Mouse (Mus musculus): ENCODE data around the gene Aurkb.
"Not testable (repeated sequence)": the region's sequence is repeated elsewhere in the genome, so short reads cannot be mapped to it uniquely, and the experiment has no call there.

The Aurkb gene

DNA sequence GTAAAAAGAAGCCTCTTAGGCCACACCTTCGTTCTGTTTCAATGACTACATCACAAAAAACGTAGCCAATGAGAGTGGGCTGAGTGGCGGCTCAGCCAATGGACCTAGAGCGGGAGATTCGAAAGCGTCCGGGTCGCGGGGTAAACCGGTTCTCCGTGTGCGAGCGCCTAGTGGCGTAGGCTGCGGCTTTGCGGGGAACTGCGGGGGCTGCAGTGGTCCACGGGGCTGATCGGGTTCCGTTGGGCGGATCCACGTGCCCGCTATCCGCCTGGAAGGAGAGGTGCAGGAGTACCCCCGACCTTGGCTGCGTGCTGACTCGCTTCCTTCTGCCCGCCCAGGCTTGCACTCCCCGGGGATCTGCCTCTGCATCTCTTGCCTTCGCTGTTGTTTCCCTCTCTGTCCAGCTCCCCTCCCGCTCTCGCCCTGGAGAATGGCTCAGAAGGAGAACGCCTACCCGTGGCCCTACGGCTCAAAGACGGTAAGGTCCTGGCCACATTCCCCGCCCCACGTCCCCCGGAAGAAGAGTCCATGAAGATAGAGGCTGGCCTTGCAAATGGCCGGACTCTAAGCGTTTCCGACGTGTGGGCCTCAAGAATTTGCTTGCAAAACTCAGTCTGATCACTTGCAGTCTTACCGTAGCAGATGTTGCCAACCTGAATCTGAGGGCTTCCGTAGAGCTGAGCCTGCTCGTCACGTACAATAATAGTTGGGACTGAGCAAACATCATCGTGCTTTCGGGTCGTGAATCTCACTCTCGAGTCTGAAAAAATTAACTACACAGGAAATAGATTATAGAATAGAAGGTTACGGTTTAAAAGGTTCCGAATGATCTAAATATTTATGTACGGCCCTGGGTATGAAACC is at the start of gene Aurkb:
TSS of gene Aurkb (plus strand) at position 117 of the 864 bp plus-strand sequence.
- peak; percentile 95 for DNase-seq (ENCODE audit: low read depth, low spot score)

DNA sequence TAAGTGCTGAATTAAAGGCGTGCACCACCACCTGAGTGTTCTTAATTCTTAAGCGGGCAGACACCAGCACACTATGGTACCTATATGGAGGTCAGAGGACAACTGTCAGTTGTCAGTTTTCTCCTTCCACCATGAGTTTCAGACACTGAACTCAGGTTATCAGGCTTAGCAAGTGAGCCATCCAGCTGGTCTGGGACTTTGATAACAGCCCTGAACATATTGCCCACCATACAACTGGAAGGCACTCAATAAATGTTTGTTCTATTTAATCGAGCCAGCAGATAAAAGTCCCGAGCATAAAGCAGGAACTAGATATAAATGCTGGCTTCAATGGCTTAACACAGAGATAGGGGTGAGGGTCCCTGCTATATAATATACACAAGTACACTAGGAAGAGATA is 48.4 kb upstream of the Aurkb start:
- no peak for DNase-seq (ENCODE audit: low read depth, low spot score)

- not testable (repeated sequence) for DNase-seq (ENCODE audit: low read depth, low spot score)
These were observed 42.7 kb upstream of the Aurkb start for GRCm38 (mm10) chr11:69002782-69003181.

DNA sequence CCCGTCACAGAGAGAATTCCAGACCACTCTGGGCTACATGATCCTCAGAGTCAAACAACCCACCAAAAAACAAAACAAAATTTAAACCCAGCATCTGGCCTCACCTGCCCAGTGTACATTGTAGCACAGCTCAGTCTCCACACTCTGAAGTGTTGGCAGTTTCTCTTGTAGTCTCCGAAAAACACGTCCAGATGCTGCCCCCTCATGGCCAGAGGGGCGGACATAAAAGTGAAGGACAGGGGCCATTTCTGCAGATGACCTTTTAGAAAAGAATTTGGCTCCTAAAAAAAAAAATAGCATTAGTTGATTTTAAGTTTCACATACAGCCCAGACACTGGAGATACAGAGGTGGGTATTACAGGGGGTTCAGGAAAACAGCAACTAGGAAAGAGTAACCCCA is 41.9 kb upstream of the Aurkb start:
- peak; percentile 28 for DNase-seq (ENCODE audit: low read depth, low spot score)

GRCm38 (mm10) chr11:69005193-69005592 is 40.3 kb upstream of the Aurkb start:
- no peak for DNase-seq (ENCODE audit: low read depth, low spot score)

DNA sequence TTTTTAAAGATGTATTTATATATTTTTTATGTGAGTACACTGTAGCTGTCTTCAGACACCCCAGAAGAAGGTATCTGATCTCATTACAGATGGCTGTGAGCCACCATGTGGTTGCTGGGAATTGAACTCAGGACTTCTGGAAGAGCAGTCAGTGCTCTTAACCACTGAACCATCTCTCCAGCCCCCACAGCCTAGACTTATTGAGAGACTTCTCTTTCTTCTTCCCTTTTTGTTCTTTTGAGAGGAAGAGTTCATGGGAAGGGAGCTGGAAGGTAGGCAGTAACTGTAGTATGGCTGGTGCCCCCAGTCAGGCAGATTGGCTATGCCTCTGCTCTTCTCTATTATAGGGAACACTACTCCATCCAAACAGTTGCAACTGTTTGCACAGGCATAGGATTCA is 38.9 kb upstream of the Aurkb start:
- not testable (repeated sequence) for DNase-seq (ENCODE audit: low read depth, low spot score)

DNA sequence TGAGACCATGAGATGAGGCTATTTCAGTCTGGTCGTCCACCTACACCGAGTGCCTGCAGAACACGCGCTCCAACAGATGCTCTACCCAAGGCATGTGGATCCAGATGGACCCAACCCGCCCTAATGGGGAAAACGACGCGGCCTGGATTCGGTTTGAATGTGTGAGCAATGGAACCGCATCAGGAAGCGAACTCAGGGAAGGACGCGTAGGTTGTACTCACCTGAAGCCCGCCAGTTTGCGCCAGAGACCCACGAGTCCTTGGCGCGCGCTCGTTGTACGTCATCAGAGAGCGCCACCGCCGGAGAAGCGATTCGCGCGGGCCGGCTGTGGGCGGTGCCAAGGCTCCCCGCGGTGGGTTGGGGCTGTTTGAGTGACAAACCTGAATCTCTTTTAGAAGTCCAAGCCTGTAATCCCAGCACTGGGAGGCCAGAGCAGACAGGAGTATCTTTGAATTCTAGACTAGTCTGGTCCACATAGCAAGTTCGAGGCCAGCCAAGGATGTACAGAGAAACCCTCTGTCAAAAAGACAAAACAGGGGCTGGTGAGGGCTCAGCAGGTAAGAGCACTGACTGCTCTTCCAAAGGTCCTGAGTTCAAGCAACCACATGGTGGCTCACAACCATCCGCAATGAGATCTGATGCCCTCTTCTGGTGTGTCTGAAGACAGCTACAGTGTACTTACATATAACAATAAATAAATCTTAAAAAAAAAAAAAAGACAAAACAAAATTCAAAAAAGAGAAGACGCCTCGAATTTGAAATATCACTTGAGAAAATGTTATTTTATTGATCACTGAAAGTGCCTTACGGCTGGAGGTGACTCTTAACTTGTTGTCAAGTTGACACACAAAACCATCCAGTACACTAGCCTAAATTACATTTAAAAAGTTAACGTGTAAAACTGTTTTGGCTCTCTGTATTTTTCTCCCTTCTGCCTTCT is 37.0 kb upstream of the Aurkb start, which contains the start of gene Pfas:
TSS of gene Pfas (minus strand) at position 279 of the 940 bp plus-strand sequence.
- peak; percentile 94 for DNase-seq (ENCODE audit: low read depth, low spot score)

DNA sequence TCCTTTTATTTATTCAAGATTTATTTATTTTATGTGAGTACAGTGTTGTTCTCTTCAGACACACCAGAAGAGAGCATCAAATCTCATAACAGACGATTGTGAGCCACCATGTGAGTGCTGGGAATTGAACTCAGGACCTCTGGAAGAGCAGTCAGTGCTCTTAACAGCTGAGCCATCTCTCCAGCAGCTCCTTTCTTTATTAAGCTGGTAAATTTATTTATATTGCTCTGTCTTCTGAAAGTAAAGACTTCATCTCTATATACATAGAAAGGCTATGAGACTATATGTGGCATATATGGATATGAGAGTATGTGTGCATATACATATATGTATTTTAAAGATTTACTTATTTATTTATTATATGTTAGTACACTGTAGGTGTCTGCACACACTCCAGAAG is 35.9 kb upstream of the Aurkb start:
- DNase-seq (ENCODE audit: low read depth, low spot score) = no peak

GRCm38 (mm10) chr11:69010400-69011323 is 34.8 kb upstream of the Aurkb start:
- no peak for DNase-seq (ENCODE audit: low read depth, low spot score)

DNA sequence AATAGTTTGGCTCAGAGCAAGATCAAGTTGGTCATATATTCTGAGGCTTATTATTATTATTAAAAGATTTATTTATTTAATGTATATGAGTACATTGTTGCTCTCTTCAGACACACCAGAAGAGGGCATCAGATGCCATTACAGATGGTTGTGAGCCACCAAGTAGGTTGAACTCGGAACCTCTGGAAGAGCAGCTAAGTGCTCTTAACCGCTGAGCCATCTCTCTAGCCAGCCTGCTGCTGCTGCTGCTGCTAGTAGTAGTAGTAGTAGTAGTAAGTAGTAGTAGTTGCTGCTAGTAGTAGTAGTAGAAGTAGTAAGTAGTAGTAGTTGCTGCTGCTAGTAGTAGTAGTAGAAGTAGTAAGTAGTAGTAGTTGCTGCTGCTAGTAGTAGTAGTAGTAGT is 34.0 kb upstream of the Aurkb start:
- DNase-seq (ENCODE audit: low read depth, low spot score) = peak; percentile 17

- DNase-seq (ENCODE audit: low read depth, low spot score) = peak; percentile 96
These were observed 33.3 kb upstream of the Aurkb start for GRCm38 (mm10) chr11:69012071-69012601.

DNA sequence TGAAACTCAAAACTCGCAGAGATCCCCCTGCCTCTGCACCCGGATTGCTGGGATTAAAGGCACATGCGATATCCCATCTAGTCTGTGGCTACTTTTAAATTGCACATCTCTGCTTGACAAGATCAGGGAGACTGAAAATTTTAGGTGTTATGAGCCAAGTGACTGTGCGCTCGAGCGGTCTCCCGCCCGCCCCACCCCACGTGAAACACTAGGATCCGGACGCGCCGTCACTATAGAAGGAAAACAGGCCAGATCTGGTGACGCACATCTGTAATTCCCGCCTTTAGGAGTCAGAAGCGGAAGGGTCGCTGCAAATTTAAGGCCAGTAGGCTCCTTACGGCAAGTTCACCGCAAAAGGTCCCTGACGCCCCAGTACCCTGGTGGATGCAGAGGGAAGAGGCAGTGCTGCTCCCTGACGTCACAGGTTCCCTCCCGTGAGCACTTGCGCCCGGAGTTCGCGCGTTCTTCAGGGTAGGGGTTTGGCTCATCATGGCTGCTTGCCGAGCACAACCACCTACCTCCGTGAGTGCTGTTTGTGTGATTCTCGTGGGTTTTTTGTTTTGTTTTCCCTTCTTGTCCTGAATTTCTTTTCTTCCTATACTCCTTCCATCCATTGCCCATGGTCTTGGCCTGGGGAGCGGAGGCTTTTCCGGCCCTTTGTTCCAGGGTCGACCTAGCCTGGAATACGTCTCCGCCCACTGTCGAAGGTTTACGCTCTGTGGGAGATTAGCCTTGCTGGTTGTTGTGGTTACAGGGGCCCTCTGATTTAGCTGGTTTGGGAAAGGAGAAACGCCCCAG is 29.6 kb upstream of the Aurkb start, which contains the start of gene Ctc1:
TSS of gene Ctc1 (plus strand) at position 268 of the 798 bp plus-strand sequence.
- DNase-seq (ENCODE audit: low read depth, low spot score) = peak; percentile 98

- DNase-seq (ENCODE audit: low read depth, low spot score) = peak; percentile 15
These were observed 28.7 kb upstream of the Aurkb start for GRCm38 (mm10) chr11:69016755-69017154.

GRCm38 (mm10) chr11:69020691-69021090 is 24.8 kb upstream of the Aurkb start:
- DNase-seq (ENCODE audit: low read depth, low spot score) = no peak

DNA sequence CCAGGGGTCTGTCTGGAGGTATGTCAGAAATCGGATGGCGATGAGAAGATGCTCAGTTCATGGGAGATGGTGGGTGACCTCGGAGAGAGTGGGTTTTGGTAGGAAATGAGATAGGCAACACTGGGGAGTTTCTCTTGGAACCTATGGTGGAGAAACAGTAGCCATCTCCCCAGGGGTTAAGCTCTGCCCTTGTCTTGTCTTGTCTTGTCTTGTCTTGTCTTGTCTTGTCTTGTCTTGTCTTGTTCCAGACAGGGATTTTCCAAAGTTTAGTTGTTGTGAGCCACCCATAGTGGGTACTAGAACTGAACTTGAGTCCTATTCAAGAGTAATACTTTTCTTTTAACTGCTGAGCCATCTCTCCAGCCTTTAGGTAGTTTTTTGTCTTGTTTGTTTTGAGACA is 18.9 kb upstream of the Aurkb start:
- no peak for DNase-seq (ENCODE audit: low read depth, low spot score)

DNA sequence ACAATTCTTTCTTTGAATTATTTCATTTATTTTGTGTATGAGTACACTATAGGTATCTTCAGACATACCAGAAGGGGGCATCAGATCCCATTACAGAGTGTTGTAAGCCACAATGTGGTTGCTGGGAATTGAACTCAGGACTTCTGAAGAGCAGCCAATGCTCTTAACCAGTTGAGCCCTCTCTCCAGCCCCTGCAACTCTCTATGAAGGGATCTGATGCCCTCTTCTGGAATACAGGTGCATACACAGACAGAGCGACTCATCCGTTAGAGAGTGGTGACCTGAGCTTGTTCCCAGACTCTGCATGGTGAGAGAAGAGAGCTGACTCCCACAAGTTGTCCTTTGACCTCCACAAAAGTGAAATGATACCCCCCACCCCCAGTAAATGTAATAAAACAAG is 16.6 kb upstream of the Aurkb start:
- DNase-seq (ENCODE audit: low read depth, low spot score) = peak; percentile 73

GRCm38 (mm10) chr11:69033552-69033951 is 11.9 kb upstream of the Aurkb start:
- DNase-seq (ENCODE audit: low read depth, low spot score) = no peak

DNA sequence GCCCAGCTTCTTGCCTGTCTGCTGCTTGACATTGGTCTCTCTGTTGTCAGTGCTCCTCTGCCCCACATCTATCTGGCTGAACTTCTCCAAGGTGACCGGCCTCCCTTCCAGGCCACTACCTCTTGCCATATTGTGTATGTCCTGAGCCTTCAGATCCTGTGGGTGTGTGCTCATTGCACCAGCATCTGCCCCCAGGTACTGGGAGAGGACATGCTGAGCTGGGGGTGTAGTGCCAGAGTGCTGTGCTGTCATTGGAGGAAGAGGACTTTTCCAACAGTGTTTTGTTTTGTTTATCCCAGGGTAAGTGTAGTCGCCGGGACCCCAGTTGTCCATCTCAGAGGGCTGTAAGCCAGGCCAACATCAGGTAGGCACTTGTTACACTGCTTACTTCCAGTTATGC is 10.9 kb upstream of the Aurkb start:
- no peak for DNase-seq (ENCODE audit: low read depth, low spot score)

- DNase-seq (ENCODE audit: low read depth, low spot score) = no peak
These were observed 10.0 kb upstream of the Aurkb start for GRCm38 (mm10) chr11:69035411-69035810.

GRCm38 (mm10) chr11:69035849-69036248 is 9.6 kb upstream of the Aurkb start:
- peak; percentile 96 for DNase-seq (ENCODE audit: low read depth, low spot score)
